Mouse (Mus musculus): ENCODE results near the gene Cnp. TPM values are rescaled to one million over a fixed set of nuclear protein-coding genes. Genes with fewer than 3 reads are reported as not detected.

Gene Cnp
- total RNA-seq, 2 experiments from 2014 or later, result 20.9 to 27.9 TPM

- no peak for ATAC-seq (replicated peaks; ENCODE audit: poor library complexity, severe bottlenecking)
Measured at GRCm38 (mm10) chr11:100550101-100550500, 24.6 kb upstream of the Cnp start.

- ATAC-seq (replicated peaks; ENCODE audit: poor library complexity, severe bottlenecking), result no peak
Measured at GRCm38 (mm10) chr11:100552842-100553241, 21.9 kb upstream of the Cnp start.

GRCm38 (mm10) chr11:100555583-100555982 lies 19.1 kb upstream of the Cnp start:
- ATAC-seq (replicated peaks; ENCODE audit: poor library complexity, severe bottlenecking), result peak; percentile 94

GRCm38 (mm10) chr11:100557563-100557962 lies 17.1 kb upstream of the Cnp start:
- ATAC-seq (replicated peaks; ENCODE audit: poor library complexity, severe bottlenecking), result no peak

GRCm38 (mm10) chr11:100559476-100559875 lies 15.2 kb upstream of the Cnp start:
- ATAC-seq (replicated peaks; ENCODE audit: poor library complexity, severe bottlenecking), result no peak

- ATAC-seq (replicated peaks; ENCODE audit: poor library complexity, severe bottlenecking), result no peak
Measured at GRCm38 (mm10) chr11:100561748-100562147, 13.0 kb upstream of the Cnp start.

- ATAC-seq (replicated peaks; ENCODE audit: poor library complexity, severe bottlenecking), result no peak
Measured at GRCm38 (mm10) chr11:100564297-100564696, 10.4 kb upstream of the Cnp start.

GRCm38 (mm10) chr11:100564703-100565102 lies 10.0 kb upstream of the Cnp start:
- no peak for ATAC-seq (replicated peaks; ENCODE audit: poor library complexity, severe bottlenecking)

GRCm38 (mm10) chr11:100567229-100567628 lies 7.5 kb upstream of the Cnp start:
- ATAC-seq (replicated peaks; ENCODE audit: poor library complexity, severe bottlenecking), result peak; percentile 20; the same call in 1 of the 2 replicates

- peak; percentile 45 for ATAC-seq (replicated peaks; ENCODE audit: poor library complexity, severe bottlenecking)
Measured at GRCm38 (mm10) chr11:100567815-100568245, 6.9 kb upstream of the Cnp start.

- ATAC-seq (replicated peaks; ENCODE audit: poor library complexity, severe bottlenecking), result no peak
Measured at GRCm38 (mm10) chr11:100568692-100569091, 6.0 kb upstream of the Cnp start.

GRCm38 (mm10) chr11:100569789-100570188 lies 4.9 kb upstream of the Cnp start:
- ATAC-seq (replicated peaks; ENCODE audit: poor library complexity, severe bottlenecking), result no peak

- ATAC-seq (replicated peaks; ENCODE audit: poor library complexity, severe bottlenecking), result peak; percentile 43
Measured at GRCm38 (mm10) chr11:100570430-100571201, 4.1 kb upstream of the Cnp start.

- peak; percentile 53 for ATAC-seq (replicated peaks; ENCODE audit: poor library complexity, severe bottlenecking)
Measured at GRCm38 (mm10) chr11:100571202-100571567, 3.5 kb upstream of the Cnp start.

- no peak for ATAC-seq (replicated peaks; ENCODE audit: poor library complexity, severe bottlenecking)
Measured at GRCm38 (mm10) chr11:100574188-100574587, 516 bp upstream of the Cnp start.

GRCm38 (mm10) chr11:100575484-100575855 lies 766 bp downstream of the Cnp start:
- no peak for ATAC-seq (replicated peaks; ENCODE audit: poor library complexity, severe bottlenecking)

GRCm38 (mm10) chr11:100576256-100576655 lies 1.6 kb downstream of the Cnp start:
- no peak for ATAC-seq (replicated peaks; ENCODE audit: poor library complexity, severe bottlenecking)

- ATAC-seq (replicated peaks; ENCODE audit: poor library complexity, severe bottlenecking), result no peak
Measured at GRCm38 (mm10) chr11:100577852-100578599, 3.3 kb downstream of the Cnp start.

- no peak for ATAC-seq (replicated peaks; ENCODE audit: poor library complexity, severe bottlenecking)
Measured at GRCm38 (mm10) chr11:100579116-100579799, 4.6 kb downstream of the Cnp start.

GRCm38 (mm10) chr11:100580275-100580674 lies 5.6 kb downstream of the Cnp start:
- no peak for ATAC-seq (replicated peaks; ENCODE audit: poor library complexity, severe bottlenecking)

GRCm38 (mm10) chr11:100581756-100582155 lies 7.1 kb downstream of the Cnp start:
- no peak for ATAC-seq (replicated peaks; ENCODE audit: poor library complexity, severe bottlenecking)

All from granulocyte monocyte progenitor cell, adult 5-6 weeks (primary cell).